Mouse (Mus musculus) adrenal gland, postnatal 36 days (tissue): ENCODE data around the gene Phyhd1. TPM values are rescaled to one million over a fixed set of nuclear protein-coding genes. Genes with fewer than 3 reads are reported as not detected.
A peak's percentile ranks its signal among the peaks of the same experiment; 100 is the strongest.

ENCODE experiments used
- DNase-seq, 2 experiments: peaks; one replicate each; pipeline ENCODE4 v3.0.0; 2021; ENCODE audit warnings: mixed read lengths in 1 of 2
- long read RNA-seq, 2 experiments: library from polyadenylated mRNA; stranded (forward); transcript quantifications; one replicate each; pipeline ENCODE4 v2.0.0; 2021; ENCODE audit warnings: borderline sequencing depth in 2 of 2
- total RNA-seq, 2 experiments: library from RNA; stranded (reverse); gene quantifications; 2 replicates each; pipeline ENCODE4 v1.2.3; 2021

Gene Phyhd1
- 10 to 100 TPM; 15.3 to 19.5 TPM for total RNA-seq
- long read RNA-seq, experiment 1, partial matches to known transcripts = 6 of 12 reads
- long read RNA-seq, experiment 1, other reads (novel, unspliced or antisense) = 2 of 12 reads
- long read RNA-seq, experiment 2, partial matches to known transcripts = 4 of 6 reads
- long read RNA-seq, experiment 2, other reads (novel, unspliced or antisense) = 2 of 6 reads

DNA sequence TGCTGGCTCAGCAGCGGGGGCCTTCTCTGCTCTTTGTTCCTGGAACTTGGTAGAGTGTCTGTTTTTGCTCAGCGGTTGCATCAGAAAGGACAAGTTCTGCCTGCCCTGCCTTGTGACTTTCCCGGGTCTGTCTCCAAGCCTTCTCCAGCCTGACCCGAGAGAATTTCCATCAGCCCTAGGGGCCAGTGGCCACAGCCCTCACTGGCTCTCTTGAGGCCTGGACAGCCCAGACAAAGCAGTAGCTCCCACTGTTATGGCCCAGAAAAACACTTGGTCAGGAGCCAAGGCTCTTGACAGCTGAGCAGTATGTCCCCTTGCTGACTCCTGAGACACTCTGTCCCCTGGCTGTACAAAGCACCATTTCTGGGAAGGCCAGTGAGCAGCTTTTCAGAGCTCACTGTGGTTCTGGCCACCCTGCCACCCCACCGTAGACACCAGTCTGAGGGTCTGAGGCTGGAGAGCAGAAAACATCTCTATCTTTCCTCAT, at the start of gene Phyhd1:
Gene Phyhd1, plus strand, starts transcription at position 437 of the 487 bp plus-strand sequence.
- peak; percentile 69 to 85 for DNase-seq

DNA sequence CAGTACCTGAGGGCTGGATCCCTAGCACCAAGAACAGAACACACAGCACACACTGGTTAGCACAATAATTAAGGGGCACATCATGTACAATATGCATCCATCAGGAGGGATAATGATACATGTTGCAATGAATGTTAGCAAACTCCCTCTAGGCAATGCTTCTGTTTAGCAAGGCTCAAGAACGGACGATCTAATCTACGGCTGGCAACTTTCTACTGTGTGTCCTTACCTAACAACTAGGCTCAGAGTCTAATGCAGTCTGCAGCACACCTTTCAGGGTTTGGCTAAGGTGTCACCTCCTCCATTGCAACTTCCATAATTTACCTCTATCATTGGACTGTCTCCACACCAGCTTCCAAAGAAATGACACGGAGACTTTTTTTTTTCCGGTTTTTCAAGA, 49.7 kb upstream of the Phyhd1 start:
- no peak for DNase-seq

GRCm38 (mm10) chr2:30235593-30235992, 30.4 kb upstream of the Phyhd1 start:
- no peak for DNase-seq

DNA sequence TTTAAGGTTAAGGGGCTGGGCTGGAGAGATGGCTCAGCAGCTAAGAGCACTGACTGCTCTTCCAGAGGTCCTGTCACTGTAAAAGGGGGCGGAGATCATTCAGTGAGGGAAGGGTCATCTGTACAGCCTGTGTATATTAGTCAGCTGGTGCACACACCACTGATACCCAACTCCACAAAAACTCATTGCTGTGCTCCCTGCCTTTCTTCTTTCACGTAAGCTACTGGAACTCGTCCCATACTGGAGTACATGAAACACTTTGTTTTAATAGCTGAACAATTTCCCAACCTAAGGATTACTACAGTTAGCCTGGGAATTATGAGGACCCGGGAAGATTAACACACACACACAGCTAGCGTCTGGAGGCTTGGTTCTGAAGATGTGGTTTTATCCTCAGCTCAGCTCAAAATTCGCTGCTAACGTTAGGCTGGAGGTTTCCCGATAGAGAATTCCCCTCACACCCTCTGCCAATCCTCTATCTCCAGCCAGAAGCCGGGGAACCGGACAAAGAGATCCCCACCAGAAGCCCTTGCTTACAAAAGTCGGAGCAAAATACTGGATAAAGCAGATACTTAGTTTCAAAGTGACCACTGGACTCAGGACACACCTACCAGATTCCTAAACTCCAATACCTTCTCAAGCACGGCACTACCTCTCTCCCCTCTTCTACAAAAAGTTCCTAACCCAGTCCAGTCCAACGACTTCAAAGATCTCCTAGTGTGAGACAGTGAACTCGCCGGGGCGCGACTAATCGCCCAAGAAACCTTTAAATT, 29.4 kb upstream of the Phyhd1 start:
- DNase-seq = peak in 1 of 2 experiments; percentile 18

GRCm38 (mm10) chr2:30237199-30237880, 28.7 kb upstream of the Phyhd1 start, which contains the start of gene Lrrc8a:
Gene Lrrc8a (plus strand): TSS chr2:30237715.
- DNase-seq = peak; percentile 100

DNA sequence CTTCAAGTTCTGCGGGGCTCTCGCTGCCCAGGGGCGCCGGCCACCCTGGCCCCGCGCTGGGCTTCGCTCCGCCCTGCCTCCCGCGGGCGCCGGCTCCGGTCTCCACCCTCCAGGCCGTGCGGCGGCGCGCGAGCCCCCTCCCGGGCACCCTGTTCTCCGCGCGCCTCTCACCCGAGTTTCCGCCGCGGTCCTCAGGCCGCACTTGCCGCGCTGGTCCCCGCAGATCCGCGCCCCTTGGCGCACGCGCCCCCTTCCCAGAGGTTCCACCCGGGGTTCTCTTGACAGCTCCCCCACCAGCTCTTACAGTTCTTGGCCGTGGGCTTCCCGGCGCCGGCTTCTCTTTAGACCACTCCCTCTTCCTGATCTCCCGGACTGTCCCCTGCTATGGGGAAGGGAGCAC, 28.1 kb upstream of the Phyhd1 start:
- peak; percentile 81 to 89 for DNase-seq

DNA sequence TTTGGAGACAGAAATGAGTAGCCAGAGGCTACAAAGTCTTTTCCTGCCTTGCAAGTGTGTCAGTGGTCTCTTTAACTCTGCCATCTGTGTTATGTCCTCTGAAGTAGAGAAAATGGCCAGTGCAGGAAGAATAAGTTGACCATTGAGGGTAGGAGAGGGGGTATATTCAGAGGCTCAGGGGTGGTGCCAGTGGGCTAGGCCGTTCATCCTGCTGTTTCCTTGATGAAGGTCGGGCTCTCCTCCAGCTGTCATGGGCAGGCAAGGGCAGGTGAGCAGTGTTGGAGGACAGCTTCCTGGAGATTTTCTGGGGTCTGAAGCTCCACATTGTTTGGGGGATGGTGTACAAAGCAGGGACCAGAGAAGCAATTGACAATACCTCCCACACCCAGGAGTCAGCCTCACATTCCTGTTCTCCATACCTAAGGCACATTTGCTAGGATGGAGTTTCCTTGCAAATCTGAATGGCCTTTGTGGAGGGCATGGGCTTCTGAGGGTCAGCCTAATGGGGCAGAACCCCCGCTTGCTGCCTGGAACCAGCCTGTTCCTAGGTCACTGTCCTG, 27.0 kb upstream of the Phyhd1 start:
- DNase-seq = no peak

DNA sequence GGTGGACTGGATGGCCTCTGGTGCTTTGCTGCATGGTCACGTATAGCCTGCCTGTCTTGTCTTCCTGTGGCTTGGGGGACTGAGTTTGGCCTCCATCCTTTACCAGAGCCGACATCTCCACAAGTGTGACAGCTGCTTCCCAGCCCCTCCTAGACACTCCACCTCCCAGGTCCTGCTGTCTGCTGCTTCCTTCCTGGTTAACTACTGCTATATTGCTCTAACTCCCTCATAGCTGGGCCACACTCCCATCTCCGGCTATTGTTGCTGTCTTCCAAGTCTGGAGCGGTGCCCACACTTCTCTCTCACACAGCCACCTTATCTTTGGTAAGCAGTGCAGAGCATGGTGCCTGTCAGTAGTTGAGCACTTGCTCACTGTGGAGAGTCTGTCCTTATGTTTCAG, 26.2 kb upstream of the Phyhd1 start:
- peak; percentile 48 to 66 for DNase-seq

- no peak for DNase-seq
Observed at GRCm38 (mm10) chr2:30240267-30240666, 25.7 kb upstream of the Phyhd1 start, which contains the start of gene Gm28035. Gene Gm28035 (plus strand): TSS chr2:30240567.

DNA sequence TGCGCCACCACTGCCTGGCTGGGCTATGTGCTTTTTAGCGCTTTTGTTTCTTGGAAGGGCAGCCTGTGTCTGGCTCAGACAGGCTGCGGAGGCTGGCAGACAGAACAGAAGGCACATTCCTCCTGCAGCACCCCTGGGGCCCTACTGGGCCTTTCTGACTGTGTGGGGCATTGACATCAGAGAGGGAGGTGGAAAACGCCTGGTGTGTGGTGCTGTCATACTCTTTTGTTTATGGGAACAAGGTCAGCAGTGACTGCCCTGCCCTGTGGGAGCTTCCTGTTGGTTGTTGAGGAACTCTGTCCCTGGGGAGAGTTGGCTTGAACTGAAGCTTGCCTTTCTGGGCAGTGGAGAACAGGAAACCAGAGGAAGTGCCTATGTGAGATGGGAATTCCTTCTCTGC, 23.5 kb upstream of the Phyhd1 start:
- peak; percentile 79 to 82 for DNase-seq

DNA sequence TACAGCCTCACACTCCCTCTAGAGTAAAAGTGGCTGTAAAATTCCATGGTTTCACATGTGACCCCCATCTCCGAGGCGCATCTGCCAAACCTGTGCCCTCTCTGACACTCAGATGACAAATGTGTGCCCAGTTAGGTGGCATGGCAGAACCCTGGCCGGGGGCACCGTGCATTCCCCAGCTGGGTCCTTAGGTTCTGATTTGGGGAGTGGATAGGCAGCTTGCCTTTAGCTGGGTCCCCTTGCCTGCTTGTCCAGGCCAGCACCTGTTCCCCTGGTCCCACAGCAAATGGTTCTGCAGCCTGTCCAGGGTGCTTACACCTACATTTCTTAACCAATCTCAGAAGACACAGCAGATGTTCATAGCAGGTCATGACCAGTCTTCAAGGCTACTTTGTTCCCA, 22.6 kb upstream of the Phyhd1 start:
- DNase-seq = no peak

DNA sequence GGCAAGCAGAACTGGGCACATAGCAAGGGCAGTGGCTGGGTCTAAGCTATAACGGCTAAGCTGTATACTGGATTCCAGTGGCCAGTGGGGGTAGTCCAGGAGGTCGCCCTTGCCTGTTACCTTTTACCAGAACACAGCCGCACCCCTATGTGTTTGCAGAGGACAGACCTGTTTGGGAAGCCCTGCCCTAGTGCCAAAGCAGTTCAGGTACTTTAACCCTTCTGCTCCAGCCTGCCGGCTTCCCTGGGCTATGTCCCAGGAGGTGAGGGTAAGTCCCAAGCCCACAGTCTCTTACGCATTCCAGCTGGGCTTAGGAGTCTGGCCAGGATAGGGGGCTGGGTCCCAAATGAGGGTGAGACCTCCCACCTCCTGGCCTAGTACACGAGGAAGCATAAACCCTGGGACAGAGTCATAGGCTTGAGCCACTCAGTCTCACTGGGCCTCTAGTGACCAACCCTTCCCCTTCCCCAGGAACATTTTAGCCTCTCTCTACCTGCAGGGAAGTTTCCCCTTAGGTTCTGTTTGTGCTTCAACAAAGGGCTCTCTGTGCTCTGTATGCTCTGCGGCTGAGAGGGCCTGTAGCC, 21.3 kb upstream of the Phyhd1 start:
- DNase-seq = no peak

GRCm38 (mm10) chr2:30247036-30247435, 19.0 kb upstream of the Phyhd1 start:
- DNase-seq = no peak

DNA sequence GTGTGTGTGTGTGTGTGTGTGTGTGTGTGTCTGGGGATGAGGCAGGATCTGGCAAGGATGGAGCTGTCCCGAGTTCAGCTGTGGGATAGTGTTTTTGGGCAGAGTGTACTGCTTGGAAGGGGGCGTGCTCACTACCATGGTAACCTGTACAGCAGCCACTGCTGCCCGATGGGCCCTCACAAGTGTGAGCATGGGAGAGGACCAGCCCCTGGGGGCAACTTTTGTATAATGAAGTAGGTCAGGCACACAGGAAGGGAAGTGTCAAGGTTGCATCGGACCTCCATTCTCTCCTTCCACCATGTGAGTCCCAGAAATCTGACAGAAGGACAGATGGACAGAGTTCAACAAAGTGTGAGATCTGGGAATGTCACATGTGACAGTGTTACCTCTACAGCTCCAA, 18.3 kb upstream of the Phyhd1 start:
- DNase-seq = no peak

DNA sequence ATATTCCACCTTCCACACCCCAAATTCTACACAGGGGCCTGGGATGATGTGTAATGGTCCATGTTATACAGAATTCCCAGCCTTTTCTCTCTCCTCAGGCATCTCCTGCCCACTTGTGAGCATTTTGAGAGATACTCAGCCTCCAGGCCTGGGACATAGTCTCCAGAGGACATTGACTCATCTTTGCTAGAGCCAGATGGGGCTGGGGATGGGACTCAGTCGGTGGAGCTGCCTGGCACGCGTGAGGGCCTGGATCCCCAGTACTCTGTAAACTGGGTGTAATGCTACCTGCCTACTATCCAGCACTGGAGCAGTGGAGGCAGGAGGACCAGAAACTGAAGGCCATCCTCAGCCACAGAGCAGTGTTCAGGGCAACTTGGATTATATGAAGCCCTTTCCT, 16.8 kb upstream of the Phyhd1 start:
- no peak for DNase-seq

DNA sequence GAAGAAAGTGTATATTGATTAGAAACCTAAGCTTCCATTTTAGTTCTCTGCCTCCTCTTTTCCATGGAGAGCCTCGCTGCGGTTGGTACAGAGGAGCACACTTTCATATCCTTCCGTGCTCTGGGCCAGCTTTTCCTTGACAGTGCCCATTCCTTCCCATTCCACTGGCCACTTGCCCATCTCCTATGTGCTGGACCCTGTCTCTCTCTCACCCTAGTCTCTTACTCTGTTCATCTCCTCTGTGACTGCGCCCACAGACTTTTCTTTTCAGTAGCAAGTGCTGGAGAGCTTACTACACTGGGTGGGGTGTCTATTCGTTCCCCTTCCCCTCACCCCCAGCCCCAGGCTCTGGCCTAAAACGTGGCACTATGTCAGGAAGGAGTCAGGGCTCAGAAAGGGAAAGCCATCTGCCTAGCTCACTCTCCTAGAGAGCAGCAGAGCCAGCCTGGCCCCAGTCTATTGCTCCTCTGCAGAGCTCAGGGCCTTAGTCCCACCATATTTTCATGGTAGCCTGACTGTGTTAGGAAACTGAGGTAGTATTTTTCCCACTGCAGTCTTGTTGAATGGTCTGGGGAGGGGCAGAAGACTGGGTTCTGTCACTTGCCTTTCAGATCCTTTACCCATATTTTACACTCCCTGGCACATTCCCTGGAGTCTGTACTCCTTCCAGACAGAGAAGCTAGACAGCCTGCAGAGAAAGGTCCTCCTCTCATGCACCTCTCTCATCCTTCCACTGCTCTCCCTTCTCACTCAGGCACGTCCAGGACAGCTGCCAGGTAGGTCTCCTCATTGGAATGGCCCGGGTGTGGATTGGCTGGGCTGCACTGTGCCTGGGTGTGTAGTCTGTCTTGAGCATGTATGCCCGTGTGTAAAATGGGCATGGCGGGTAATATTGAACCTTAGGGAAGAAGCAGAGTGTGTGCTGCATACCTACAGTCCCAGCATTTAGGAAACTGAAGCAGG, 15.6 kb upstream of the Phyhd1 start:
- DNase-seq = no peak

DNA sequence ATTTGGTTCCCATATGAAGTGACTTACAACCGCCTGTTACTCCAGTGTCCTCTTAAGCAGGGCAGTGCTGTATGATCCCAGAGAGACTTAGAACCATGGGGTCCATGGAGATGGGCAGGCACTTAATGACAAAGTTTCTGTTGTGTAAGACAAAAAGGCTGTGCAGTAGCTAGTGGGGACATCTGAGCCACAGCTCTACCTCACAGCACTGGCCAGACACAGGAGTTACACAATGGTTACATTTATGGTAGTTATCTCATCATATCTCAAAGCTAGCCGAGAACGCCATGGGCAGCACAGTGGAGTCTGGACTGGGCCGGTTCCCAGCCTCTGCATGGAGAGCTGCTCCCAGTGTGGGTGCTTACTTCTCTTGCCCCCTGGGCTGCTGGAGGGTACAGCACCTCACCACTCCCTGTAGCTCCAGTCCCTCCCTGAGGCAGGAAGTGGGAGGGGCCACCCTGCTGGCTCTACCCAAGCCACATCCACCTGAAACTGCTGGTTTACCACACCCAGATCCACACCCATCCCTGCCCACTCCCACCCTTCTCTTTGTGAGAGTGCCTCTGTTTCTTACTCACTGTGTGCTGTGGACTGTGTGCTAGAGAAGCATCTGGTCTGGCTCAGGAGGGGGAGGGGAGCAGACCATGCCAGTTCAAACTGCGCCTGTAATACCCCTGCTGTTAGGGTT, 14.4 kb upstream of the Phyhd1 start:
- DNase-seq = peak in 1 of 2 experiments; percentile 57

GRCm38 (mm10) chr2:30252521-30252920, 13.5 kb upstream of the Phyhd1 start:
- peak; percentile 64 to 67 for DNase-seq

- DNase-seq = no peak
Observed at GRCm38 (mm10) chr2:30253809-30254208, 12.2 kb upstream of the Phyhd1 start.
